Mouse (Mus musculus) activated CD4-positive, CD25-positive, alpha-beta regulatory T cell, adult 4 months (primary cell): ENCODE results near the gene Pard3. TPM values are rescaled to one million over a fixed set of nuclear protein-coding genes. Genes with fewer than 3 reads are reported as not detected.

Experiments
- ATAC-seq: one replicate; pipeline ENCODE4 v1.8.0; 2017
- polyA plus RNA-seq, 2 experiments: library from polyadenylated mRNA; unstranded; fragments of 100-300 nt; shearing (Covaris generic); gene quantifications; one replicate each; pipeline ENCODE4 v1.2.1; 2017

Pard3 gene
- polyA plus RNA-seq, 2 experiments from 2014 or later, result 0.13 to 0.61 TPM

GRCm38 (mm10) chr8:127440161-127440833 lies 376.6 kb downstream of the Pard3 start:
- no peak for ATAC-seq

- ATAC-seq, result peak; percentile 73
These were observed 377.3 kb downstream of the Pard3 start for GRCm38 (mm10) chr8:127440834-127441485.

- ATAC-seq, result no peak
These were observed 383.7 kb downstream of the Pard3 start for GRCm38 (mm10) chr8:127447401-127447800.

- ATAC-seq, result no peak
These were observed 385.6 kb downstream of the Pard3 start for GRCm38 (mm10) chr8:127449066-127449840.

- no peak for ATAC-seq
These were observed 387.4 kb downstream of the Pard3 start for GRCm38 (mm10) chr8:127450954-127451668.

- no peak for ATAC-seq
These were observed 388.7 kb downstream of the Pard3 start for GRCm38 (mm10) chr8:127452364-127452763.

- no peak for ATAC-seq
These were observed 394.2 kb downstream of the Pard3 start for GRCm38 (mm10) chr8:127457901-127458300.

GRCm38 (mm10) chr8:127461173-127461572 lies 397.5 kb downstream of the Pard3 start:
- ATAC-seq, result no peak

- no peak for ATAC-seq
These were observed 398.8 kb downstream of the Pard3 start for GRCm38 (mm10) chr8:127462378-127462935.

GRCm38 (mm10) chr8:127464300-127464699 lies 400.6 kb downstream of the Pard3 start:
- ATAC-seq, result no peak

GRCm38 (mm10) chr8:127472204-127472603 lies 408.5 kb downstream of the Pard3 start:
- ATAC-seq, result no peak

GRCm38 (mm10) chr8:127480003-127480402 lies 416.3 kb downstream of the Pard3 start:
- no peak for ATAC-seq

GRCm38 (mm10) chr8:127485618-127486017 lies 421.9 kb downstream of the Pard3 start:
- no peak for ATAC-seq

GRCm38 (mm10) chr8:127491963-127492362 lies 428.3 kb downstream of the Pard3 start:
- no peak for ATAC-seq

- peak; percentile 27 for ATAC-seq
These were observed 431.6 kb downstream of the Pard3 start for GRCm38 (mm10) chr8:127495226-127495780.

GRCm38 (mm10) chr8:127498997-127499719 lies 435.5 kb downstream of the Pard3 start:
- no peak for ATAC-seq

GRCm38 (mm10) chr8:127499720-127500114 lies 436.0 kb downstream of the Pard3 start:
- ATAC-seq, result peak; percentile 33

GRCm38 (mm10) chr8:127500206-127500605 lies 436.5 kb downstream of the Pard3 start:
- peak; percentile 91 for ATAC-seq

- ATAC-seq, result no peak
These were observed 438.1 kb downstream of the Pard3 start for GRCm38 (mm10) chr8:127501756-127502155.

GRCm38 (mm10) chr8:127505286-127505685 lies 441.6 kb downstream of the Pard3 start:
- ATAC-seq, result no peak

- ATAC-seq, result no peak
These were observed 442.6 kb downstream of the Pard3 start for GRCm38 (mm10) chr8:127506336-127506735.
